Mouse (Mus musculus) testis, postnatal 10 days (tissue): ENCODE results near the gene Prss33.

ENCODE experiments used
- DNase-seq: peaks from one replicate; pipeline ENCODE4 v3.0.0; 2021; ENCODE audit warnings: low spot score

Gene Prss33

GRCm38 (mm10) chr17:23785561-23786471, 50.0 kb downstream of the Prss33 start, which contains the start of gene Flywch2:
Flywch2 (minus strand) TSS chr17:23786081.
- peak; percentile 88 for DNase-seq

GRCm38 (mm10) chr17:23783352-23783751, 52.5 kb downstream of the Prss33 start:
- DNase-seq: no peak
